Mouse (Mus musculus): ENCODE data around the gene Capn1. TPM values are rescaled to one million over a fixed set of nuclear protein-coding genes. Genes with fewer than 3 reads are reported as not detected.

Gene Capn1
- polyA plus RNA-seq, 1 experiment: 38.3 TPM

DNA sequence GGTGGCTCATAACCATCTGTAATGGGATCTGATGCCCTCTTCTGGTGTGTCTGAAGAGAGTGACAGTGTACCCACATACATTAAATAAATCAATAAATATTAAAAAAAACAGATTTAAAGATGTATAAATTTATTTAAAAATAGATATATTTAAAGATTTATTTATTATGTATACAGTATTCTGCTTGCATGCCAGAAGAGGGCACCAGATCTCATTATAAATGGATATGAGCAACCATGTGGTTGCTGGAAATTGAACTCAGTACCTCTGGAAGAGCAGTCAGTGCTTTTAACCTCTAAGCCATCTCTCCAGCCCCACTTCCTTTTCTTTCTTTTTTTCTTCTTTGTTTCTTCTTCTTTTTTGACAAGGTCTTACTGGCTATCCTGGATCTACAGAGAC, 24.3 kb upstream of the Capn1 start:
- no peak for TF ChIP-seq CTCF (IDR thresholded peaks at IDR 0.05; ENCODE audit: low read depth, low read length)
- Histone ChIP-seq H3K4me1 (ENCODE audit: control insufficient read depth, insufficient read depth, low read length) (peaks cover 3% of the 10 kb centered on the region), H3K4me3 (ENCODE audit: insufficient read depth, low read length) (no peak overlapping the region), H3K27ac (ENCODE audit: insufficient read depth, low read depth, low read length) (no peak overlapping the region)

DNA sequence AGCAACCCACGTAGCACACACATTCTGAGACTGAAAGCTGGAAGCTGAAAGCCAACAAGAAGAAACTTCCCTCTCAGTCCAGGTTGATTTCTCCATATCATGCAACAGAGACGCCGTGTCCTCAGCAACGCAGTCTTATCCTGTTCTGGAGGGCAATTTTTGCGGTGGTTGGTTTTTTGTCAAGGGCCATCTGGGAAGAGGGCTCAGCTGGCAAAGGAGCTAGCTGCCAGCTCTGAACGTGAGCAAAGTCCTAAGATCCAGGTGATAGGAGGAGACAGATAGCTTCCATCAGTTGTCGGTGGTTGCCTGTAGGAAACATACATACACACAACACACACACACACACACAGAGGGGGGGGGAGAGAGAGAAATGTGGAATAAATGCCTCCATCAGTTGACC, 22.6 kb upstream of the Capn1 start:
- Histone ChIP-seq H3K4me1 (ENCODE audit: control insufficient read depth, insufficient read depth, low read length) (peaks cover 2% of the 10 kb centered on the region), H3K27ac (ENCODE audit: insufficient read depth, low read depth, low read length) (no peak overlapping the region), H3K4me3 (ENCODE audit: insufficient read depth, low read length) (no peak overlapping the region)
- TF ChIP-seq CTCF (IDR thresholded peaks at IDR 0.05; ENCODE audit: low read depth, low read length) (no peak), POLR2A (IDR thresholded peaks at IDR 0.05; ENCODE audit: borderline replicate concordance, low read depth, low read length) (no peak)

DNA sequence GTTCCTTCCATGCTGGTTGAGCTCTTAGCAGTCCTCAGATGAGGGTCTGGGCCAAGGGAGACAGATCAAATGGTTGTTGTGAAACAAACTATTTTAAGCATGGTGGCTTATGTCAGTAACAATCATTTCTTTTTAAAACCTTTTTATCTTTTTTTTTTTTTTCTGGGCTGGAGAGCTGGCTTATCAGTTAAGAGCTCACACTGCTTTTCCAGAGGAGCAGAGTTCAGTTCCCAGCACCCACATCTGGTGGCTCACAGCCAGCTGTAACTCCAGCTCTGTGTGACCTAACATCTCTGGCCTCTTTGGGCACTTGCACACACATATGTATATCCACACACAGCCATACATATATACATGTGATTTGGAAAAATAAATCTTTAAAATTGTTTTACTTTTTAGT, 22.0 kb upstream of the Capn1 start:
- no peak overlapping the region for H3K27ac ChIP-seq (ENCODE audit: insufficient read depth, low read depth, low read length)
- TF ChIP-seq POLR2A (IDR thresholded peaks at IDR 0.05; ENCODE audit: borderline replicate concordance, low read depth, low read length): no peak
- TF ChIP-seq CTCF (IDR thresholded peaks at IDR 0.05; ENCODE audit: low read depth, low read length): no peak
- no peak overlapping the region for H3K4me3 ChIP-seq (ENCODE audit: insufficient read depth, low read length)
- H3K4me1 ChIP-seq (ENCODE audit: control insufficient read depth, insufficient read depth, low read length): peaks cover 2% of the 10 kb centered on the region

DNA sequence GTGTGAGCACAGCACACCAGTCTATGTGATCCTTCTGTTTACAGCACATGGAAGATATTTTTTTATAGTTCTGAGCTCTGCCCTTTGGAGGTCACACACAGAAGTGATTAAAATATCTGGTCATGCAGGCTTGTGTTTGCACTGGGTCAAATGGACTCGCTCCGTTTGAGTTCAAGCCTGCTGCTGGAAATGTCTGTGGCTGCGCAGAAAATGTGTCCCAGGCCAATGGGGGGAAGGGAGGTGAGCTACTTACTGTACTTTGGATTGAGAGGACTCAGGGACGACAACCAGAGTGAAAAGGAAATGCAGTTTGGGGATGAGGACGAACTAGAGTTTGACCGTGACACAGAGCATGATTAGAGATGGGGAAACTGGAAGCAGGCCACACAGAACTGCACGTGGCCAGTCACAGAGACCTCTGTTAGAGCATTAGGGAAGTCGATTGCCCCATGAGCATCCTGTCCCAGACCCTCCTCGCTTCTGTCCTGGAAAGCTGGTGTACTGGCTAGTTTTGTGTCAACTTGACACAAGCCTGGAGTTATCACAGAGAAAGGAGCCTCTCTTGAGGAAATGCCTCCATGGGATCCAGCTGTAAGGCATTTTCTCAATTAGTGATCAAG, 20.4 kb upstream of the Capn1 start:
- Histone ChIP-seq H3K4me3 (ENCODE audit: insufficient read depth, low read length) (no peak overlapping the region), H3K4me1 (ENCODE audit: control insufficient read depth, insufficient read depth, low read length) (peaks cover 2% of the 10 kb centered on the region), H3K27ac (ENCODE audit: insufficient read depth, low read depth, low read length) (no peak overlapping the region)
- no peak for TF ChIP-seq CTCF (IDR thresholded peaks at IDR 0.05; ENCODE audit: low read depth, low read length)
- no peak for TF ChIP-seq POLR2A (IDR thresholded peaks at IDR 0.05; ENCODE audit: borderline replicate concordance, low read depth, low read length)

DNA sequence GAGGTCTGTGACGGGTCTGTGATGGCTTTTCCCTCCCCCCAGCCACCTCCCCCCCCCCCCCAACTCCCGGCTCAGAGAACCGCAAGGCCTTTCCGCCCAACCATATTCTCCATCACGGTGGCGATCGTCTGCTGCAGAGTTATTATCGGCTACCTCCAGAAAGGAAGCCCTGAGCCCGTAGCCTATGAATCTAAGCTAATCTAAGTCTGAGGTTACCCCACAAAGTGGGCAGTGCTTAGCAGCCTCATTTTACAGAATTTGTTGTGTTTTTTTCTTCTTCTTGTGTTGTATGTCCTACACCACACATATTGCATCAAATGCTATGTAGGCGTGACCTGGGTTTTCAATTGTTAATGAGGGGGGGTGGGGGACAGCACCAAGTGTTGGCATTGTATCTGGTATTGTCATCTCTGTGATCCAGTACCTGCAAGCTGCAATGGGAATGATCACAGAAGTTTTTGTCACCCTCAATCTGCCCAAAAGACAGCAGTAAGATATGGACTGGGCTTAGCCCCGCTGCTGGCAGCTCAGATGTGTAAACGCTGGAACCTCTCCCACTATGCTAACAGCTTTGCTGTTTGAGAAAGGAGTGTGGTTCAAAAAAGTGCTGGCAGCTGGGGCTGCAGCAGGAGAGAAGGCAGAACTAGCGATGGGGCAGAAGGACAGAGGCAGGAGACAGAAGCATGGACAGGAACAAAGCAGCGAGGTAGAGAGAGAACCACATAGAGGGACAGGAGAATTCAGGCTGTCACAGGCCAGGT, 15.0 kb upstream of the Capn1 start:
- no peak overlapping the region for H3K27ac ChIP-seq (ENCODE audit: insufficient read depth, low read depth, low read length)
- H3K4me3 ChIP-seq (ENCODE audit: insufficient read depth, low read length): no peak overlapping the region
- H3K4me1 ChIP-seq (ENCODE audit: control insufficient read depth, insufficient read depth, low read length): no peaks in the 10 kb centered on the region
- TF ChIP-seq POLR2A (IDR thresholded peaks at IDR 0.05; ENCODE audit: borderline replicate concordance, low read depth, low read length) (no peak), CTCF (IDR thresholded peaks at IDR 0.05; ENCODE audit: low read depth, low read length) (no peak)

DNA sequence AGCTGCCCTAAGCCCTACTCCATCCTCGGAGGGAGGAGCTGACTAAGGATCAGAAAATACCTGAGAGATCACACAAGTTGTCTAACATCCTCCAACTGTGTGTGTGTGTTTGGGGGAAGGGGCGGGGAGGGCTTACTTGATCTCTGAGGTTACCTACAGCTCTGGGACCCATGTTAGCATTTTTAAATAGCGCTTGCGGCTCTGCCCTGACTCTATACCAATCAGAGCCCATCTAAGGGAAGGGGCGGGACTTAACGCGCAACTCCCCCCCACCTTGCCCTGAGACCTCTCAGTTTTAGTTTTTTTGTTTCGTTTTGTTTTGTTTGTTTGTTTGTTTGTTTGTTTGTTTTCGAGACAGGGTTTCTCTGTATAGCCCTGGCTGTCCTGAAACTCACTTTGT, 13.7 kb upstream of the Capn1 start:
- Histone ChIP-seq H3K4me1 (ENCODE audit: control insufficient read depth, insufficient read depth, low read length) (no peaks in the 10 kb centered on the region), H3K27ac (ENCODE audit: insufficient read depth, low read depth, low read length) (no peak overlapping the region), H3K4me3 (ENCODE audit: insufficient read depth, low read length) (no peak overlapping the region)
- TF ChIP-seq CTCF (IDR thresholded peaks at IDR 0.05; ENCODE audit: low read depth, low read length) (no peak), POLR2A (IDR thresholded peaks at IDR 0.05; ENCODE audit: borderline replicate concordance, low read depth, low read length) (no peak)

DNA sequence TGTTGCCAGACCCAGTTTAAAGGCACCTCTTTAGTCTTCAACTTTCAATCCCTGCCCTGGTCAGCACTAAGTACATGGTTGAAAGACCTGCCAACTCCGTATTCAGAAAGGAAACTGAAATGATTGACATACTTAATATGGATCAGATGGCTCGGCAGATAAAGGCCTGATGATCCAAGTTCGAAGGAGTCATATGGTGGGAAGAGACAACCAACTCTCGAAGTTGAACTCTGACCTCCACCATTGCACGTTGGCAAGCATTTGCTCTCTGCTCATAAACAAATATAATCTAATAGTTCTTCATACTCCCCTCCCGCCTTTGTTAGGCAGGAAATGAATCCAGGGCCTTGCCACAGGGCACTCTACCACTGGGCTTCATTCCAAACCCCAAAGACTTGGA, 13.3 kb upstream of the Capn1 start:
- no peaks in the 10 kb centered on the region for H3K4me1 ChIP-seq (ENCODE audit: control insufficient read depth, insufficient read depth, low read length)
- no peak overlapping the region for H3K27ac ChIP-seq (ENCODE audit: insufficient read depth, low read depth, low read length)
- no peak for TF ChIP-seq CTCF (IDR thresholded peaks at IDR 0.05; ENCODE audit: low read depth, low read length)

DNA sequence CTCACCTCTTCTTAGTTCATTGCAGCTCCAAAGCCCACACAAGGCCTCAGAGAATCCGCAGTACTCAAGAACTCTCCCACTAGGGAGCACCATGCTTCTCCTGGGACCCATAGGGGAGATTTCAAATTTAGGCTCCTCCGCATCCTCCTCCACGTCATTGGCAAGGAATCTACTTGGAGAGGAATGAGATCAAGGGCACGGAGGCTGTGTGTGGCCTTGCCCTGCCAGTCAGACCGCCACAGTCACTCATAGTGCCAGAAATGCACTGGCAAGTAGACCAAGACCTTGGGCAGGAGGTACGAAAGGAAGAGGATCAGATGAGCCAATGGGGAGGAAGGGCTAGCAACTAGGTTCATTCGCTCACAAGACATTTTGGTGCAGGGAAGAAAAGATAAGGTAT, 8.2 kb upstream of the Capn1 start:
- TF ChIP-seq CTCF (IDR thresholded peaks at IDR 0.05; ENCODE audit: low read depth, low read length): no peak
- TF ChIP-seq POLR2A (IDR thresholded peaks at IDR 0.05; ENCODE audit: borderline replicate concordance, low read depth, low read length): no peak
- Histone ChIP-seq H3K27ac (ENCODE audit: insufficient read depth, low read depth, low read length) (no peak overlapping the region), H3K4me3 (ENCODE audit: insufficient read depth, low read length) (no peak overlapping the region), H3K4me1 (ENCODE audit: control insufficient read depth, insufficient read depth, low read length) (peaks cover 8% of the 10 kb centered on the region)

More for the DNA sequence above, 13.3 kb upstream of the Capn1 start:
- H3K4me3 ChIP-seq (ENCODE audit: insufficient read depth, low read length): no peak overlapping the region

DNA sequence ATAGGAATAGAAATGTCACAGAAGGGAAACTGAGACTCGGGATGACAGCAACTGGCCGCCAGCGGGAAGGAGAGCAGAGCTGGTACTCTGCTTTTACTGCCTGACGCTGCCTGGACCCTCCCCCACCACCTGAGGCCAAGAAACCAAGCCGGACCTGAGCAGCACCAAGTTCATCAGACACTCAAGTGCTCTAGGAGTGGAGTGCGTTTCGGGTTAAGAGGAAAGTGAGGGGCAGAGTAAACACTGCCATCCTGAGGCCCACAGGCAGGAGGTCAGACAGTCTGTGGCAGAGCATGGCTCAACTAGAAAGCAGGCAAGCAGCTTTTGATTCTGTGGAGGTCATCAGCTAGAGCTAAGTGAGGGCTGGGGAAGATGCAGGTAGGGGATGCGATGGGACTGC, 7.4 kb upstream of the Capn1 start:
- H3K4me3 ChIP-seq (ENCODE audit: insufficient read depth, low read length): no peak overlapping the region
- TF ChIP-seq POLR2A (IDR thresholded peaks at IDR 0.05; ENCODE audit: borderline replicate concordance, low read depth, low read length) (no peak), CTCF (IDR thresholded peaks at IDR 0.05; ENCODE audit: low read depth, low read length) (no peak)
- H3K4me1 ChIP-seq (ENCODE audit: control insufficient read depth, insufficient read depth, low read length): peaks cover 8% of the 10 kb centered on the region
- H3K27ac ChIP-seq (ENCODE audit: insufficient read depth, low read depth, low read length): no peak overlapping the region

DNA sequence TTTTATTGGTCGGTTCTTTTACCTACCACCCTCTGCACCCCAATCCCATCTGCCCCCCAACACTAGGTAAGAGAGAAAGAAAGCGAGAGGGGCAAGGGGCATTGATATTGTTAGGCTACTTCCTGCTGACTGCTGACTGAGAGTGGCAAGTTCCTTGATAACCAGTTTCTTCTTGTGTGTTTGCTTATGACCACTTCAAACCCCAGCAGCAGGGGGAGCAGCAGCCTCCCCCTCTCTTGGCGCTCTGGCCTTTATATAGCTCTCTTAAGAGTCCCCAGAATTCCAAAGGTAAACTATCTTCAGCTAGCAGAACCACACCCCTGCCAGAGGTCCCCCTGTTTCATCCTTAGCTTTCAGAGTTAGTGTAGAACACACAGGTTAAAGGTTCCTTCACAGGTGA, 4.6 kb upstream of the Capn1 start:
- H3K4me1 ChIP-seq (ENCODE audit: control insufficient read depth, insufficient read depth, low read length): peaks cover 11% of the 10 kb centered on the region
- TF ChIP-seq POLR2A (IDR thresholded peaks at IDR 0.05; ENCODE audit: borderline replicate concordance, low read depth, low read length): no peak
- TF ChIP-seq CTCF (IDR thresholded peaks at IDR 0.05; ENCODE audit: low read depth, low read length): no peak
- H3K4me3 ChIP-seq (ENCODE audit: insufficient read depth, low read length): no peak overlapping the region
- H3K27ac ChIP-seq (ENCODE audit: insufficient read depth, low read depth, low read length): no peak overlapping the region
